Mouse (Mus musculus) stomach, embryonic 16.5 days (tissue): ENCODE data around the gene Pidd1. TPM values are rescaled to one million over a fixed set of nuclear protein-coding genes. Genes with fewer than 3 reads are reported as not detected.
"Not testable (repeated sequence)": the region's sequence is repeated elsewhere in the genome, so short reads cannot be mapped to it uniquely, and the experiment has no call there.

Experiments used
- ATAC-seq: fragments of 200-750 bp; cut with Nextera tagmentation; 2 replicates; pipeline ENCODE4 v1.8.0; 2017; ENCODE audit warnings: moderate number of reproducible peaks, moderate TSS enrichment; ENCODE audit not compliant: insufficient read depth, low FRiP score
- H3K27ac ChIP-seq: fragments of 300-500 bp; sonication (generic); 2 replicates; pipeline ENCODE4 v1.5.1; 2014; ENCODE audit warnings: low read length
- H3K27me3 ChIP-seq: fragments of 300-500 bp; sonication (generic); 2 replicates; pipeline ENCODE4 v1.6.1; 2014; ENCODE audit warnings: low read length, control low read depth, mixed read lengths; ENCODE audit not compliant: control insufficient read depth, insufficient read depth
- H3K36me3 ChIP-seq: fragments of 300-500 bp; sonication (generic); 2 replicates; pipeline ENCODE4 v1.6.1; 2014; ENCODE audit warnings: low read length; ENCODE audit not compliant: control insufficient read depth, insufficient read depth
- H3K4me1 ChIP-seq: fragments of 300-500 bp; sonication (generic); 2 replicates; pipeline ENCODE4 v1.6.1; 2014; ENCODE audit warnings: low read length, control low read depth, mixed read lengths; ENCODE audit not compliant: control insufficient read depth, insufficient read depth
- H3K4me2 ChIP-seq: fragments of 300-500 bp; sonication (generic); 2 replicates; pipeline ENCODE4 v1.6.1; 2014; ENCODE audit warnings: low read depth, low read length, mixed read lengths
- H3K4me3 ChIP-seq: fragments of 300-500 bp; sonication (generic); replicated peaks from 2 replicates; pipeline ENCODE4 v1.5.1; 2014; ENCODE audit warnings: mild to moderate bottlenecking, low read length
- H3K9ac ChIP-seq: fragments of 300-500 bp; sonication (generic); 2 replicates; pipeline ENCODE4 v1.6.1; 2014; ENCODE audit warnings: low read length
- H3K9me3 ChIP-seq: fragments of 300-500 bp; sonication (generic); replicated peaks from 2 replicates; pipeline ENCODE4 v1.6.1; 2016; ENCODE audit warnings: low read length, control low read depth; ENCODE audit not compliant: control insufficient read depth
- WGBS: fragments of 180-500 bp; shearing (Covaris S2); extraction: QIAGEN DNeasy Blood & Tissue Kit; methylation state at CpG from one replicate; pipeline ENCODE4 v1.1.7; 2014; 5-methylcytosine and 5-hydroxymethylcytosine counted together
- polyA plus RNA-seq: library from polyadenylated mRNA; unstranded; fragments of >200 nt; fragmentation: Nextera tagmentation; extraction: Ambion mirVana; gene quantifications from 2 replicates; pipeline ENCODE4 v1.2.1, GENCODE M21; 2015

Gene Pidd1
- polyA plus RNA-seq, 1 experiment from 2014 or later: 7.6 TPM

GRCm38 (mm10) chr7:141456739-141457138 lies 12.9 kb upstream of the Pidd1 start:
- Histone ChIP-seq H3K27ac (no peak overlapping the region), H3K27me3 (peaks cover 7% of the 10 kb centered on the region), H3K4me1 (peaks cover 21% of the 10 kb centered on the region), H3K4me2 (peak overlapping the region; percentile 89), H3K9me3 (no peaks in the 10 kb centered on the region), H3K9ac (no peak overlapping the region), H3K36me3 (peaks cover 6% of the 10 kb centered on the region; the same call in 1 of the 2 replicates), H3K4me3 (no peak overlapping the region)
- no peak for ATAC-seq
- WGBS: 84% methylated on average over 6 of the region's 6 CpGs

GRCm38 (mm10) chr7:141455610-141456314 lies 11.9 kb upstream of the Pidd1 start:
- peak overlapping the region; percentile 76 for H3K27ac ChIP-seq
- no peaks in the 10 kb centered on the region for H3K9me3 ChIP-seq
- peak; percentile 25 for ATAC-seq
- peak overlapping the region; percentile 89 for H3K4me2 ChIP-seq
- 2% methylated on average over 23 of the region's 23 CpGs for WGBS
- peaks cover 15% of the 10 kb centered on the region; the same call in 1 of the 2 replicates for H3K36me3 ChIP-seq
- H3K4me3 ChIP-seq: peak overlapping the region; percentile 70
- H3K27me3 ChIP-seq: peaks cover 2% of the 10 kb centered on the region; the same call in 1 of the 2 replicates
- peaks cover 11% of the 10 kb centered on the region for H3K4me1 ChIP-seq
- H3K9ac ChIP-seq: peak overlapping the region; percentile 81

GRCm38 (mm10) chr7:141454967-141455551 lies 11.2 kb upstream of the Pidd1 start, which contains the start of gene Pnpla2:
Gene Pnpla2 (plus strand): TSS chr7:141455198.
- H3K4me2 ChIP-seq: peak within 1 kb of the TSS; percentile 89
- H3K9me3 ChIP-seq: no peaks in the 10 kb centered on the region
- H3K4me1 ChIP-seq: peaks cover 4% of the 10 kb centered on the region; the same call in 1 of the 2 replicates
- H3K27me3 ChIP-seq: no peaks in the 10 kb centered on the region
- peak; percentile 89 for ATAC-seq
- H3K4me3 ChIP-seq: peak within 1 kb of the TSS; percentile 70
- H3K9ac ChIP-seq: peak within 1 kb of the TSS; percentile 81
- peak within 1 kb of the TSS; percentile 76 for H3K27ac ChIP-seq
- WGBS: under 1% methylated on average over 45 of the region's 45 CpGs
- H3K36me3 ChIP-seq: peaks cover 17% of the 10 kb centered on the region; the same call in 1 of the 2 replicates

- no peaks in the 10 kb centered on the region for H3K9me3 ChIP-seq
- ATAC-seq: no peak
- H3K27me3 ChIP-seq: no peaks in the 10 kb centered on the region
- peaks cover 2% of the 10 kb centered on the region for H3K4me1 ChIP-seq
- no peak overlapping the region for H3K9ac ChIP-seq
- H3K4me3 ChIP-seq: no peak overlapping the region
- no peak overlapping the region for H3K27ac ChIP-seq
- peaks cover 18% of the 10 kb centered on the region; the same call in 1 of the 2 replicates for H3K36me3 ChIP-seq
- no peak overlapping the region for H3K4me2 ChIP-seq
- 74% methylated on average over 2 of the region's 2 CpGs for WGBS
Observed at GRCm38 (mm10) chr7:141453636-141454035, 9.8 kb upstream of the Pidd1 start.

GRCm38 (mm10) chr7:141451928-141452327 lies 8.1 kb upstream of the Pidd1 start:
- Histone ChIP-seq H3K27me3 (no peaks in the 10 kb centered on the region), H3K9me3 (no peaks in the 10 kb centered on the region), H3K9ac (no peak overlapping the region), H3K36me3 (peaks cover 20% of the 10 kb centered on the region; the same call in 1 of the 2 replicates), H3K4me1 (peaks cover 7% of the 10 kb centered on the region), H3K4me2 (no peak overlapping the region), H3K27ac (no peak overlapping the region), H3K4me3 (no peak overlapping the region)
- ATAC-seq: no peak

GRCm38 (mm10) chr7:141447110-141447991 lies 3.5 kb upstream of the Pidd1 start, which contains the start of gene Rplp2:
Gene Rplp2 (plus strand): TSS chr7:141447370.
- WGBS: under 1% methylated on average over 63 of the region's 63 CpGs
- Histone ChIP-seq H3K4me1 (peaks cover 21% of the 10 kb centered on the region), H3K9ac (peak within 1 kb of the TSS; percentile 94), H3K36me3 (peaks cover 20% of the 10 kb centered on the region; the same call in 1 of the 2 replicates), H3K9me3 (no peaks in the 10 kb centered on the region), H3K27ac (peak within 1 kb of the TSS; percentile 92), H3K4me3 (peak within 1 kb of the TSS; percentile 91), H3K4me2 (peak within 1 kb of the TSS; percentile 89), H3K27me3 (no peaks in the 10 kb centered on the region)
- peak; percentile 90 for ATAC-seq

- not testable (repeated sequence) for ATAC-seq, H3K9ac ChIP-seq, H3K27me3 ChIP-seq, H3K9me3 ChIP-seq, H3K27ac ChIP-seq, H3K4me3 ChIP-seq
- 65% methylated on average over 3 of the region's 3 CpGs for WGBS
- Histone ChIP-seq H3K4me1 (peaks cover 25% of the 10 kb centered on the region), H3K36me3 (peaks cover 11% of the 10 kb centered on the region; the same call in 1 of the 2 replicates), H3K4me2 (peak overlapping the region; percentile 54; the same call in 1 of the 2 replicates)
Observed at GRCm38 (mm10) chr7:141446374-141446773, 2.5 kb upstream of the Pidd1 start.

- peak overlapping the region; percentile 71 for H3K27ac ChIP-seq
- H3K9ac ChIP-seq: peak overlapping the region; percentile 77
- peak overlapping the region; percentile 72 for H3K4me2 ChIP-seq
- H3K4me3 ChIP-seq: peak overlapping the region; percentile 51
- H3K9me3 ChIP-seq: no peaks in the 10 kb centered on the region
- no peak for ATAC-seq
- peaks cover 26% of the 10 kb centered on the region for H3K4me1 ChIP-seq
- H3K36me3 ChIP-seq: no peaks in the 10 kb centered on the region
- WGBS: 16% methylated on average over 12 of the region's 12 CpGs
- H3K27me3 ChIP-seq: no peaks in the 10 kb centered on the region
Observed at GRCm38 (mm10) chr7:141443081-141443821, 574 bp downstream of the Pidd1 start.
